Mouse (Mus musculus) erythroblast, embryonic 14.5 days (primary cell): ENCODE results near the gene Olfr1371.

ENCODE experiments used
- GATA1 ChIP-seq: IDR thresholded peaks from 2 replicates; pipeline ENCODE4 v1.6.1; 2012; ENCODE audit warnings: low read length, inconsistent platforms, mixed read lengths
- TAL1 ChIP-seq: IDR thresholded peaks from 3 replicates; pipeline ENCODE4 v1.6.1; 2012; ENCODE audit warnings: low read length, inconsistent platforms, mixed read lengths

DNA sequence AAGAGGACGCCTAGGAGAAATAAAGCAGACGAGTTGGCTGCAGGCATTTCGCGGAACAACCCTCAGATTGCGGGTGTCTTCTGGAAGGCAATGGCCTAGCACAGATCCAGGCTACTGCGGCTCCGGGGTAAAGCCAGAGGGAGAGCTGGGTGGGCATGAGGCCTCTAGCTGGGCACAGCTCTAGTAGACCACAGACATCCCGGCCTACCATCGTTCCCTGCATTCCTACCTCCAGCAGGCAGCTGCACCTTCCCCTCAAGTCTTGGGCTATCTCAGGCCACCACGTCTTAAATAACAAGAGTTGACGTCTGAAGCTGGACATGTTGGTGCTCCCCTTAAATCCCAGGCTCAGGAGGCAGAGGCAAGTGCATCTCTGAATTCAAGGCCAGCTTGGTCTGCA is 48.6 kb upstream of the Olfr1371 start:
- TF ChIP-seq GATA1 (no peak), TAL1 (no peak)
